Mouse (Mus musculus) MEL (cell line): ENCODE measurements at regions not wholly inside any gene's neighbourhood (a gene's known extent, or its start where the extent isn't known, plus 50 kb on each side); places are given as distances from the start of the nearest gene placed in this dataset.
A peak's percentile ranks its signal among the peaks of the same experiment; 100 is the strongest.

Experiments
- DNase-seq: peaks from one replicate; pipeline ENCODE4 v3.0.0; 2011; ENCODE audit warnings: low read depth, low spot score
- H3K27ac ChIP-seq: 2 replicates; pipeline ENCODE4 v1.5.1; 2012; ENCODE audit warnings: low read depth, mild to moderate bottlenecking, control low read depth, low read length, moderate library complexity; ENCODE audit not compliant: control insufficient read depth
- H3K27me3 ChIP-seq, 2 experiments: fragments of 150-350 bp in 1 of 2; sonication (generic) in 1 of 2; 2 replicates each; pipeline ENCODE4 v1.6.1; 2012; ENCODE audit warnings: low read length in 2 of 2, mild to moderate bottlenecking in 2 of 2, improper control_type of control experiment in 1 of 2, moderate library complexity in 1 of 2; ENCODE audit not compliant: insufficient read depth in 2 of 2, control insufficient read depth in 1 of 2
- H3K36me3 ChIP-seq, 2 experiments: 2 replicates each; pipeline ENCODE4 v1.6.1; 2012 to 2014; ENCODE audit warnings: low read length in 2 of 2, improper control_type of control experiment in 1 of 2, inconsistent platforms in 1 of 2, mild to moderate bottlenecking in 1 of 2; ENCODE audit not compliant: insufficient read depth in 2 of 2, control insufficient read depth in 1 of 2
- H3K4me1 ChIP-seq, 2 experiments: fragments of 150-350 bp in 1 of 2; sonication (generic) in 1 of 2; 2 replicates each; pipeline ENCODE4 v1.6.1; 2012; ENCODE audit warnings: low read length in 2 of 2, improper control_type of control experiment in 1 of 2, mild to moderate bottlenecking in 1 of 2; ENCODE audit not compliant: insufficient read depth in 2 of 2, control insufficient read depth in 1 of 2
- H3K4me3 ChIP-seq, 2 experiments: fragments of 150-350 bp in 1 of 2; sonication (generic) in 1 of 2; 2 replicates each; pipeline ENCODE4 v1.5.1; 2012; ENCODE audit warnings: low read depth in 2 of 2, low read length in 2 of 2, mild to moderate bottlenecking in 2 of 2, moderate library complexity in 2 of 2, control low read depth in 1 of 2, improper control_type of control experiment in 1 of 2; ENCODE audit not compliant: control insufficient read depth in 1 of 2, insufficient read depth in 1 of 2
- H3K79me2 ChIP-seq: 2 replicates; pipeline ENCODE4 v1.6.1; 2012; ENCODE audit warnings: mild to moderate bottlenecking, low read length, moderate library complexity; ENCODE audit not compliant: control insufficient read depth, poor library complexity, insufficient read depth
- H3K9ac ChIP-seq: 2 replicates; pipeline ENCODE4 v1.6.1; 2012; ENCODE audit warnings: low read depth, mild to moderate bottlenecking, control low read depth, low read length, moderate library complexity; ENCODE audit not compliant: control insufficient read depth, poor library complexity, severe bottlenecking
- H3K9me3 ChIP-seq: fragments of 150-350 bp; sonication (generic); replicated peaks from 2 replicates; pipeline ENCODE4 v1.6.1; 2012; ENCODE audit warnings: mild to moderate bottlenecking, low read length, improper control_type of control experiment, moderate library complexity; ENCODE audit not compliant: insufficient read depth
- EP300 ChIP-seq, 2 experiments: IDR thresholded peaks; 2 replicates each; pipeline ENCODE4 v1.6.1; 2011; ENCODE audit warnings: improper control_type of control experiment in 2 of 2, low read length in 2 of 2, low read depth in 1 of 2, mild to moderate bottlenecking in 1 of 2
- ETS1 ChIP-seq: IDR thresholded peaks from 2 replicates; pipeline ENCODE4 v1.6.1; 2012; ENCODE audit warnings: low read depth, mild to moderate bottlenecking, inconsistent platforms, low read length, improper control_type of control experiment, moderate library complexity
- GABPA ChIP-seq: IDR thresholded peaks from 2 replicates; pipeline ENCODE4 v1.6.1; 2012; ENCODE audit warnings: low read depth, mild to moderate bottlenecking, inconsistent platforms, low read length, improper control_type of control experiment, moderate library complexity
- GATA1 ChIP-seq: IDR thresholded peaks from 2 replicates; pipeline ENCODE4 v1.6.1; 2011; ENCODE audit warnings: low read depth, low read length, improper control_type of control experiment
- JUND ChIP-seq: IDR thresholded peaks from 2 replicates; pipeline ENCODE4 v1.6.1; 2011; ENCODE audit warnings: low read depth, mild to moderate bottlenecking, improper control_type of control experiment, low read length
- MAFK ChIP-seq: IDR thresholded peaks from 2 replicates; pipeline ENCODE4 v1.6.1; 2011; ENCODE audit warnings: low read depth, mild to moderate bottlenecking, low read length, improper control_type of control experiment, borderline replicate concordance
- MYC ChIP-seq: IDR thresholded peaks from 2 replicates; pipeline ENCODE4 v1.6.1; 2011; ENCODE audit warnings: low read depth, mild to moderate bottlenecking, low read length, improper control_type of control experiment, moderate library complexity
- NRF1 ChIP-seq: IDR thresholded peaks from 2 replicates; pipeline ENCODE4 v1.6.1; 2014; ENCODE audit warnings: low read depth, mild to moderate bottlenecking, inconsistent platforms, low read length, improper control_type of control experiment, moderate library complexity; ENCODE audit not compliant: poor library complexity, insufficient read depth, severe bottlenecking
- POLR2AphosphoS5 ChIP-seq: IDR thresholded peaks from 2 replicates; pipeline ENCODE4 v1.6.1; 2012; ENCODE audit warnings: low read depth, borderline replicate concordance, mild to moderate bottlenecking, inconsistent platforms, low read length, moderate library complexity, mixed read lengths
- RCOR1 ChIP-seq: IDR thresholded peaks from 2 replicates; pipeline ENCODE4 v1.6.1; 2012; ENCODE audit warnings: low read depth, mild to moderate bottlenecking, inconsistent platforms, low read length, improper control_type of control experiment
- SIN3A ChIP-seq: IDR thresholded peaks from 2 replicates; pipeline ENCODE4 v1.6.1; 2012; ENCODE audit warnings: low read length, improper control_type of control experiment, inconsistent platforms
- TCF12 ChIP-seq: IDR thresholded peaks from 2 replicates; pipeline ENCODE4 v1.6.1; 2014; ENCODE audit warnings: low read depth, mild to moderate bottlenecking, inconsistent platforms, low read length, improper control_type of control experiment, moderate library complexity
- UBTF ChIP-seq: IDR thresholded peaks from 2 replicates; pipeline ENCODE4 v1.6.1; 2012; ENCODE audit warnings: low read depth, mild to moderate bottlenecking, inconsistent platforms, low read length, improper control_type of control experiment, moderate library complexity, borderline replicate concordance; ENCODE audit not compliant: insufficient read depth
- USF1 ChIP-seq: IDR thresholded peaks from 2 replicates; pipeline ENCODE4 v1.6.1; 2014; ENCODE audit warnings: low read depth, mild to moderate bottlenecking, inconsistent platforms, low read length, improper control_type of control experiment, moderate library complexity
- USF2 ChIP-seq, 2 experiments: IDR thresholded peaks; 2 replicates each; pipeline ENCODE4 v1.6.1; 2011 to 2012; ENCODE audit warnings: improper control_type of control experiment in 2 of 2, low read length in 2 of 2, borderline replicate concordance in 1 of 2, inconsistent platforms in 1 of 2, low read depth in 1 of 2, mild to moderate bottlenecking in 1 of 2; ENCODE audit not compliant: insufficient read depth in 1 of 2
- ZNF384 ChIP-seq: IDR thresholded peaks from 2 replicates; pipeline ENCODE4 v1.6.1; 2012; ENCODE audit warnings: low read depth, mild to moderate bottlenecking, inconsistent platforms, low read length, improper control_type of control experiment

- no peak overlapping the region for H3K4me3 ChIP-seq
- TF ChIP-seq UBTF = no peak
- TF ChIP-seq ETS1 = no peak
- no peak for TF ChIP-seq POLR2AphosphoS5
- no peak for TF ChIP-seq NRF1
- no peak for TF ChIP-seq ZNF384
- TF ChIP-seq EP300 (IDR thresholded peaks at IDR 0.05; ENCODE audit: low read depth in 1 of 2, low read length in 2 of 2) = no peak
- TF ChIP-seq, all 39 proteins: peak for 0
- Histone ChIP-seq H3K36me3 (peaks cover 0 to 14% of the 10 kb centered on the region in 2 experiments; a peak in 2 of 4 replicates), H3K27me3 (no peaks in the 10 kb centered on the region), H3K9ac (no peak overlapping the region), H3K27ac (no peak overlapping the region), H3K9me3 (no peaks in the 10 kb centered on the region), H3K79me2 (no peaks in the 10 kb centered on the region), H3K4me1 (peaks cover 2 to 21% of the 10 kb centered on the region in 2 experiments; a peak in 3 of 4 replicates)
- no peak for DNase-seq
These were observed 130.0 kb upstream of the Haao start for GRCm38 (mm10) chr17:83977725-83978124.

GRCm38 (mm10) chr17:83975813-83976212 is 128.1 kb upstream of the Haao start:
- peaks cover 0 to 14% of the 10 kb centered on the region in 2 experiments; a peak in 2 of 4 replicates for H3K36me3 ChIP-seq
- H3K4me1 ChIP-seq = peaks cover 2 to 21% of the 10 kb centered on the region in 2 experiments; a peak in 3 of 4 replicates
- H3K4me3 ChIP-seq = no peak overlapping the region
- peak; percentile 70 for DNase-seq
- peak overlapping the region; percentile 5; the same call in 1 of the 2 replicates for H3K27ac ChIP-seq
- H3K79me2 ChIP-seq = no peaks in the 10 kb centered on the region
- H3K27me3 ChIP-seq = no peaks in the 10 kb centered on the region
- no peak overlapping the region for H3K9ac ChIP-seq
- no peaks in the 10 kb centered on the region for H3K9me3 ChIP-seq
- TF ChIP-seq RCOR1 = peak; percentile 90
- TF ChIP-seq USF1 = no peak
- TF ChIP-seq USF2 (IDR thresholded peaks at IDR 0.05; ENCODE audit: borderline replicate concordance in 1 of 2, insufficient read depth in 1 of 2, low read depth in 1 of 2, low read length in 2 of 2) = no peak
- peak; percentile 36 to 66; a peak in 3 of 4 replicates for TF ChIP-seq EP300 (IDR thresholded peaks at IDR 0.05; ENCODE audit: low read depth in 1 of 2, low read length in 2 of 2)
- TF ChIP-seq JUND = no peak
- no peak for TF ChIP-seq GABPA
- peak; percentile 46; the same call in 1 of the 2 replicates for TF ChIP-seq TCF12
- TF ChIP-seq MYC = 0 out of 2 replicates have a peak, but pooled peaks have one; percentile 27
- no peak for TF ChIP-seq MAFK
- peak; percentile 76 for TF ChIP-seq GATA1
- 0 out of 2 replicates have a peak, but pooled peaks have one; percentile 20 for TF ChIP-seq SIN3A
- TF ChIP-seq, all 39 proteins: peak for 6
